Mouse (Mus musculus): ENCODE results near the gene Cyb5rl. TPM values are rescaled to one million over a fixed set of nuclear protein-coding genes. Genes with fewer than 3 reads are reported as not detected.

Cyb5rl gene
- polyA plus RNA-seq, 1 experiment from 2014 or later: 3.6 TPM

GRCm38 (mm10) chr4:107096043-107096442, 29.3 kb downstream of the Cyb5rl start:
- no peak for ATAC-seq
- no peak overlapping the region for H3K4me3 ChIP-seq (ENCODE audit: low read depth, low read length)
- no peak overlapping the region for H3K9ac ChIP-seq (ENCODE audit: low read depth, low read length)
- H3K27me3 ChIP-seq (replicated peaks; ENCODE audit: control insufficient read depth, insufficient read depth, low read length): no peaks in the 10 kb centered on the region
- H3K36me3 ChIP-seq (ENCODE audit: control insufficient read depth, insufficient read depth): no peaks in the 10 kb centered on the region
- H3K4me1 ChIP-seq (replicated peaks; ENCODE audit: control insufficient read depth, insufficient read depth, low read length): peaks cover 5% of the 10 kb centered on the region; the same call in 1 of the 2 replicates
- no peaks in the 10 kb centered on the region for H3K9me3 ChIP-seq (ENCODE audit: control insufficient read depth)
- WGBS: 68% methylated on average over 6 of the region's 6 CpGs
- TF ChIP-seq CTCF (IDR thresholded peaks at IDR 0.05; ENCODE audit: low read depth): no peak
- H3K4me2 ChIP-seq (replicated peaks; ENCODE audit: low read depth): no peak overlapping the region
- no peak overlapping the region for H3K27ac ChIP-seq (ENCODE audit: low read depth, low read length)

DNA sequence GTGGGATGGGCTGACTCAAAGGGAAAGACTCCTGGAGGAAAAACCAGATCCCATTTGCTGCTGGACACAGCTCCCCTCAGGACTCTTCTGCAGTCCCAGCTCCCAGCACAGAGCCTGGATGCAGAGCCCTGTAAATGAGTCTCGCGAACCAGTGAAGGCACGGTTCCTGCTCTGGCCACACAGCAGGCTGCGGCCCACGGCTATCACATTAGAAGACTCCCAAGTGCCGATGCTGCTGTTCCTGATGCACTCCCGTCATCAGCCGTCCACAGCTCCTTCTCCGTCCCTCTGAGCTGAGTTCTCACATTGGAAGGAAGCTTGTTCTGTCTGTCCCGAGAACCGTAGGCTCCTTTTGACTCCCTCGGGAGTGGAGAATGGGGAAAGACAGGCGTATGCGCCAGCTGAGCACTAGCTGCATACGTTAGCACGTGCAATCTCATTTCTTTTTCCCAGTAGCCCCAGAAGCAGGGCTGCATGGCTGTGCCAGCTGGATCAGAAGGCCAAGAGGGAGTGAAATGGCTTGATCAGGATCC, 30.1 kb downstream of the Cyb5rl start, which contains the start of gene Cdcp2:
Gene Cdcp2, plus strand, starts transcription at position 51 of the 533 bp plus-strand sequence.
- Histone ChIP-seq H3K36me3 (ENCODE audit: control insufficient read depth, insufficient read depth) (no peaks in the 10 kb centered on the region), H3K27me3 (replicated peaks; ENCODE audit: control insufficient read depth, insufficient read depth, low read length) (no peaks in the 10 kb centered on the region), H3K9ac (ENCODE audit: low read depth, low read length) (no peak within 1 kb of the TSS), H3K27ac (ENCODE audit: low read depth, low read length) (no peak within 1 kb of the TSS), H3K9me3 (ENCODE audit: control insufficient read depth) (no peaks in the 10 kb centered on the region), H3K4me3 (ENCODE audit: low read depth, low read length) (no peak within 1 kb of the TSS), H3K4me2 (replicated peaks; ENCODE audit: low read depth) (no peak within 1 kb of the TSS), H3K4me1 (replicated peaks; ENCODE audit: control insufficient read depth, insufficient read depth, low read length) (peaks cover 5% of the 10 kb centered on the region; the same call in 1 of the 2 replicates)
- no peak for TF ChIP-seq CTCF (IDR thresholded peaks at IDR 0.05; ENCODE audit: low read depth)
- ATAC-seq: no peak
- WGBS: 78% methylated on average over 16 of the region's 16 CpGs

GRCm38 (mm10) chr4:107097871-107098270, 31.1 kb downstream of the Cyb5rl start:
- Histone ChIP-seq H3K4me1 (replicated peaks; ENCODE audit: control insufficient read depth, insufficient read depth, low read length) (peaks cover 5% of the 10 kb centered on the region; the same call in 1 of the 2 replicates), H3K4me3 (ENCODE audit: low read depth, low read length) (no peak overlapping the region), H3K36me3 (ENCODE audit: control insufficient read depth, insufficient read depth) (no peaks in the 10 kb centered on the region), H3K9ac (ENCODE audit: low read depth, low read length) (no peak overlapping the region), H3K4me2 (replicated peaks; ENCODE audit: low read depth) (no peak overlapping the region), H3K9me3 (ENCODE audit: control insufficient read depth) (no peaks in the 10 kb centered on the region), H3K27me3 (replicated peaks; ENCODE audit: control insufficient read depth, insufficient read depth, low read length) (no peaks in the 10 kb centered on the region), H3K27ac (ENCODE audit: low read depth, low read length) (no peak overlapping the region)
- WGBS: 55% methylated on average over 15 of the region's 15 CpGs
- ATAC-seq: no peak
- no peak for TF ChIP-seq CTCF (IDR thresholded peaks at IDR 0.05; ENCODE audit: low read depth)

DNA sequence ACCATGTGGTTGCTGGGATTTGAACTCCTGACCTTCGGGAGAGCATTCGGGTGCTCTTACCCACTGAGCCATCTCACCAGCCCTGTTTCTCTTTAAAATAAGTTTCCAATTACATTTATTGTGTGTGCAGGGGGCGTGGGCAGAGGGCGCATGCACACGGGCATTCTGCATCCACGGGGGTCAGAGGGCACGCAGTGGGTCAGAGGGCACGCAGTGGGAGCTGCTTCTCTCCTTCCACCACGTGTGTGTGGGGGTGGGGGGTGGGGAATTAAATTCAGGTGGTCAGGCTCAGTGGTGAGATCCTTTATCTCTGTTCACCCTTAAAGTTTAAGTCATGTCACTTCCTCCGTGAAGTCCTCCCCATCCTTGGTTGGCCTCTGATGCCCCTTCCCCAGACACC, 31.6 kb downstream of the Cyb5rl start:
- no peaks in the 10 kb centered on the region for H3K27me3 ChIP-seq (replicated peaks; ENCODE audit: control insufficient read depth, insufficient read depth, low read length)
- TF ChIP-seq CTCF (IDR thresholded peaks at IDR 0.05; ENCODE audit: low read depth): no peak
- H3K4me3 ChIP-seq (ENCODE audit: low read depth, low read length): no peak overlapping the region
- no peak overlapping the region for H3K4me2 ChIP-seq (replicated peaks; ENCODE audit: low read depth)
- no peaks in the 10 kb centered on the region for H3K36me3 ChIP-seq (ENCODE audit: control insufficient read depth, insufficient read depth)
- 72% methylated on average over 10 of the region's 10 CpGs for WGBS
- no peaks in the 10 kb centered on the region for H3K9me3 ChIP-seq (ENCODE audit: control insufficient read depth)
- H3K27ac ChIP-seq (ENCODE audit: low read depth, low read length): no peak overlapping the region
- no peak for ATAC-seq
- H3K9ac ChIP-seq (ENCODE audit: low read depth, low read length): no peak overlapping the region
- peaks cover 5% of the 10 kb centered on the region; the same call in 1 of the 2 replicates for H3K4me1 ChIP-seq (replicated peaks; ENCODE audit: control insufficient read depth, insufficient read depth, low read length)

GRCm38 (mm10) chr4:107098791-107099525, 32.2 kb downstream of the Cyb5rl start:
- Histone ChIP-seq H3K27ac (ENCODE audit: low read depth, low read length) (no peak overlapping the region), H3K9me3 (ENCODE audit: control insufficient read depth) (no peaks in the 10 kb centered on the region), H3K9ac (ENCODE audit: low read depth, low read length) (no peak overlapping the region), H3K27me3 (replicated peaks; ENCODE audit: control insufficient read depth, insufficient read depth, low read length) (no peaks in the 10 kb centered on the region), H3K4me1 (replicated peaks; ENCODE audit: control insufficient read depth, insufficient read depth, low read length) (peaks cover 5% of the 10 kb centered on the region; the same call in 1 of the 2 replicates), H3K4me2 (replicated peaks; ENCODE audit: low read depth) (no peak overlapping the region), H3K4me3 (ENCODE audit: low read depth, low read length) (no peak overlapping the region), H3K36me3 (ENCODE audit: control insufficient read depth, insufficient read depth) (no peaks in the 10 kb centered on the region)
- no peak for ATAC-seq
- 72% methylated on average over 17 of the region's 17 CpGs for WGBS
- TF ChIP-seq CTCF (IDR thresholded peaks at IDR 0.05; ENCODE audit: low read depth): no peak

DNA sequence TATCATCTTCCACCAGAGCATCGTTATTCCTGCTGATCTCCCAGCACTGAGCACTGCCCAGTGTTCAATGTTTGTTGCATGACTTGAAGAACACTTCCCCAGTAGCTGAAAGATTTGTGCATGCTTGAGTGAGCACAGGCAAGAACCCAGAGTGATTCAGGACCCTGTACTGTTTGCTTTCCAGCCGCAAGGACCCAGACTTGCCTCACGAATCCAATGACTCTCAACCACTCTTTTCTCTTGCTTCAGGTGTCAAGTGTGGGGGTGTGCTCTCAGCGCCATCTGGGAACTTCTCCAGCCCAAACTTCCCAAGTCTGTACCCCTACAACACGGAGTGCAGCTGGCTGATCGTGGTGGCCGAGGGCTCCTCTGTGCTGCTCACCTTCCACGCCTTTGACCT, 35.4 kb downstream of the Cyb5rl start:
- H3K9me3 ChIP-seq (ENCODE audit: control insufficient read depth): no peaks in the 10 kb centered on the region
- H3K4me2 ChIP-seq (replicated peaks; ENCODE audit: low read depth): no peak overlapping the region
- H3K4me1 ChIP-seq (replicated peaks; ENCODE audit: control insufficient read depth, insufficient read depth, low read length): no peaks in the 10 kb centered on the region
- H3K27me3 ChIP-seq (replicated peaks; ENCODE audit: control insufficient read depth, insufficient read depth, low read length): no peaks in the 10 kb centered on the region
- no peak for TF ChIP-seq CTCF (IDR thresholded peaks at IDR 0.05; ENCODE audit: low read depth)
- no peak for ATAC-seq
- no peaks in the 10 kb centered on the region for H3K36me3 ChIP-seq (ENCODE audit: control insufficient read depth, insufficient read depth)
- H3K4me3 ChIP-seq (ENCODE audit: low read depth, low read length): no peak overlapping the region
- H3K27ac ChIP-seq (ENCODE audit: low read depth, low read length): no peak overlapping the region
- 60% methylated on average over 8 of the region's 8 CpGs for WGBS
- H3K9ac ChIP-seq (ENCODE audit: low read depth, low read length): no peak overlapping the region

All from intestine, postnatal 0 days (tissue).